Mouse (Mus musculus) small intestine, adult 2 months (tissue): ENCODE data around the gene Susd5. TPM values are rescaled to one million over a fixed set of nuclear protein-coding genes. Genes with fewer than 3 reads are reported as not detected.
A peak's percentile ranks its signal among the peaks of the same experiment; 100 is the strongest.

Source experiments
- H3K27ac ChIP-seq: fragments of 200-500 bp; 2 replicates; pipeline ENCODE4 v1.5.1; 2012; ENCODE audit warnings: low read depth, low read length, control low read depth, inconsistent platforms; ENCODE audit not compliant: insufficient read depth
- H3K27me3 ChIP-seq: fragments of 200-500 bp; 2 replicates; pipeline ENCODE4 v1.6.1; 2012; ENCODE audit warnings: mild to moderate bottlenecking, moderate library complexity, low read length, inconsistent platforms; ENCODE audit not compliant: control insufficient read depth, insufficient read depth
- H3K36me3 ChIP-seq: fragments of 200-500 bp; 2 replicates; pipeline ENCODE4 v1.6.1; 2012; ENCODE audit warnings: mild to moderate bottlenecking, low read length, control low read depth, inconsistent platforms; ENCODE audit not compliant: control insufficient read depth, insufficient read depth
- H3K4me1 ChIP-seq: fragments of 200-500 bp; 2 replicates; pipeline ENCODE4 v1.6.1; 2012; ENCODE audit warnings: low read length, inconsistent platforms, mixed read lengths; ENCODE audit not compliant: control insufficient read depth, insufficient read depth, insufficient read length
- H3K4me3 ChIP-seq: fragments of 200-500 bp; 2 replicates; pipeline ENCODE4 v1.5.1; 2012; ENCODE audit warnings: low read depth, mild to moderate bottlenecking, control low read depth, inconsistent platforms, low read length, moderate library complexity
- CTCF ChIP-seq: fragments of 200-500 bp; IDR thresholded peaks from 2 replicates; pipeline ENCODE4 v1.5.1; 2012; ENCODE audit warnings: low read depth, mild to moderate bottlenecking, control low read depth, inconsistent platforms, low read length, moderate library complexity, mixed read lengths; ENCODE audit not compliant: insufficient replicate concordance, insufficient read length; ENCODE audit errors: extremely low read depth
- POLR2A ChIP-seq: fragments of 200-500 bp; IDR thresholded peaks from 2 replicates; pipeline ENCODE4 v1.6.1; 2012; ENCODE audit warnings: low read depth, mild to moderate bottlenecking, control low read depth, inconsistent platforms, low read length, moderate library complexity
- WGBS: fragments of 180-500 bp; shearing (Covaris S2); methylation state at CpG from one replicate; pipeline ENCODE4 v1.1.7; 2018; 5-methylcytosine and 5-hydroxymethylcytosine counted together
- polyA plus RNA-seq: library from polyadenylated mRNA; depleted of rRNA; stranded (reverse); fragments of >200 nt; gene quantifications from 2 replicates; pipeline ENCODE4 v1.2.3, GENCODE M21; 2012; rRNA removed

The Susd5 gene
- polyA plus RNA-seq = 0.05 and 0.06 TPM in 2 replicates

DNA sequence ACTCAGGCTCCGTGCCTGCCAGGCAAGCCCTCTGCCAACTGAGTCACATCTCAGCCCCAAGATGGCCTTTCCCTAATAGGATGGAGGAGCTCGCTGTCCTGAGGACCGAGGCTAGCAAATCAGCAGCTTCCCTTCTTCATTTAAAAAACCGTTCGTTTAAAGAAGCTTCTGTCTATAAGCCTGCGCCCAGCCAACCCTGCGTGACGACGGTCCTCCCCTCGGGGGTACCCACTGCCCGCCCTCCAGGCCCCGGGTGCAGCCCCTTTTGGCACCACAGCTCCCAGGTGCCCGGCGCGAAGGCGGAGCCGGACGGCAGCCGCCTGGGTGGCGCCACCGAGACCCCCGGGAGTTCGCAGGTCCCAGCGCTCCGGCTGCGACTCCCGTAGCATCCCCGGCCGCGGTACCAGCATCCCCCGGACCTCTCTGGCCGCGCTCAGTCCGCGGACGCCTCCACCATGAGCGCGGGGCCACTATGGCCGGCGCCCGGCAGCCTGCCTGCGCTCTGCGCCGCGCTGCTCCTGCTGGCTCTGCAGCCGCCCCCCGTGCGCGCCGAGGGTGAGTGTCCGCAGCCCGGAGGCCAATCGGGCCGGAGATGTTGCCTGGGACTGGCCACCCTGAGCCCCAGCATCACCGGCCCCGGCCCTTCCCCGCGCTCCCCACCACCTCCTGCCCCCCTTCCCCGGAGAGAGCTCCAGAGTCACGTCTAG lies at the start of gene Susd5:
Gene Susd5, plus strand, starts transcription at position 51 of the 707 bp plus-strand sequence.
- H3K4me3 ChIP-seq = no peak within 1 kb of the TSS
- no peak within 1 kb of the TSS for H3K27ac ChIP-seq
- no peaks in the 10 kb centered on the region for H3K4me1 ChIP-seq
- peaks cover 12% of the 10 kb centered on the region for H3K27me3 ChIP-seq
- no peak for TF ChIP-seq CTCF
- TF ChIP-seq POLR2A = no peak
- no peaks in the 10 kb centered on the region for H3K36me3 ChIP-seq
- 3% methylated on average over 60 of the region's 60 CpGs for WGBS

DNA sequence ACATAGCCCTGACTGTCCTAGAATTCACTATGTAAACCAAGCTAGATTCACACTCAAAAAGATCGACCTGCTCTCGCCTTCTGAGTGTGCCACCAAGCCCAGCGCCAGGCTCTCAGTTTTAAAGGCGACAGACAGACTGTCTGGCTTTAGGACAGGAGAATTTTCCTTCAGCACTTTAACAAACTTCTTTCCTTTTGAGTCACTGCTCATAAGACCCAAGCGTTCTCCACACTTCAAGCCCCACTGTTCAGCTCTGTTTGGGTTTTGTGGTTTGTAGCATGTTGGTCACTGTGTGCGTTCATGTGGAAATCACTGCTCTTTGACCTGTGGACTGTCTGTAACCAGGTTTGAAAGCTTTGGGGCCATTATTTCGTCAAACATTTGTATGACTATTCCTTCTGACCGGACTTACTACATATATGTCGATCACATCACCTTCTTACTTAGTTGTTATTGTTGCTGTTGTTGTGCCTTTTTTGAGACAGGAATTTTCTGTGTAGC lies 49.0 kb upstream of the Susd5 start:
- 88% methylated on average over 9 of the region's 9 CpGs for WGBS

DNA sequence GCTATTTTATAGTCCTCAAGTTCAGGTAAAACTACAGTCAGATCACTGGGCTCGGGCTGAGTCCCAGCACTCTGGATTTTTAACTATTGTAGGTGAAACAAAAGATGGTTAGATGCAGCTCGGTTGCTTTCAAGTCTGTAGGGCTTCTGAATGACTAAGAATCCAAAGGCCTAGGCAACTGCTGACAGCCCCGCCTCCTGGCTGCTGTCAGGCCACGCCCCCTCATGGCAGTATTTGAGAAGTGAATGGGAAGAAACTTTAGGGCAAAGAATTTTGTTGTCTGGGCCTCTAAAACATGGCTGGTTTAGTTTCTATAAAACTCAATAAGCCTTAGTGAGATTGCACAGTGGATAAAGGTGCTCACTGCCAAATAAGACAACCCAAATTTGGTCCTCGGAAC lies 47.4 kb upstream of the Susd5 start:
- H3K36me3 ChIP-seq = no peaks in the 10 kb centered on the region
- no peaks in the 10 kb centered on the region for H3K4me1 ChIP-seq
- no peak for TF ChIP-seq CTCF
- no peak for TF ChIP-seq POLR2A
- H3K27ac ChIP-seq = no peak overlapping the region
- no peak overlapping the region for H3K4me3 ChIP-seq
- H3K27me3 ChIP-seq = no peaks in the 10 kb centered on the region
- 47% methylated on average over 5 of the region's 5 CpGs for WGBS

More for the DNA sequence above, 49.0 kb upstream of the Susd5 start:
- TF ChIP-seq POLR2A = no peak
- no peak for TF ChIP-seq CTCF
- no peaks in the 10 kb centered on the region for H3K27me3 ChIP-seq
- no peak overlapping the region for H3K27ac ChIP-seq
- H3K4me1 ChIP-seq = no peaks in the 10 kb centered on the region
- H3K4me3 ChIP-seq = no peak overlapping the region
- no peaks in the 10 kb centered on the region for H3K36me3 ChIP-seq

DNA sequence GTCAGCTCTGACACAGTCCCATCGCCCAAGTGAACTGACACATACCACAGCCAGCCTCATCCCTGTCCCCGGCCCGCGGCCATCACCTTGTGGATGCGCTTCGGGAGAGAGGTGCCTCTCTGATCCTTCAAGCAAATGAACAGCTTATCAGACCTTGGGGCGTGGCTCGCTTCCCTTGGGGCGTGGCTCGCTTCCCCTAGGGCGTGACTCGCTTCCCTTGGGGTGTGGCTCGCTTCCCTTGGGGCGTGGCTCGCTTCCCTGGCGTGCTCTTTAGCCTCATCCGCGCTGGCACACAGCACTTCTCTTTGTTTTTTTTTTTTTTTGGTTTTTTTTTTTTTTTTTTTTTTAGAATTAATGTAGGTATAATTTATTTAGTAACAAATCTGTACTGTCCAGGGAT lies 45.7 kb upstream of the Susd5 start:
- WGBS = 79% methylated on average over 18 of the region's 18 CpGs
- Histone ChIP-seq H3K27ac (no peak overlapping the region), H3K4me1 (no peaks in the 10 kb centered on the region), H3K4me3 (no peak overlapping the region), H3K36me3 (no peaks in the 10 kb centered on the region), H3K27me3 (no peaks in the 10 kb centered on the region)
- TF ChIP-seq CTCF (no peak), POLR2A (no peak)

DNA sequence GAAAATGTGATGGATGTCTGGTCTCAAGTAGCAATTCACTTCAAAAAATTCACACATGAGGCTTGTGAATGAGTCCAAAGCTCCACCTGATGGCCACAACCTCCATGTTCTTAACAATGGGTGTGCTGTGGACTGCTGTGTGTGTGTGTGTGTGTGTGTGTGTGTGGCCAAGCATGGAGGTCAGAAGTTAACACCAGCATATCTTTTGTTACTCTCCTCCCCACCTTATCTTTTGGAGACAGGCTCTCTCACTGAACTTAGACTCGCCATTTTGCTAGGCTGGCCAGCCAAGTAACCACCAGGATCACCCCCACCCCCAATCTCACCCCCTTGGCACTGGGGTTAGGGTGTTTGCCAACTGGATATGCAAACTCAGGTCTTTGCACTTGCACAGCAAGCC lies 42.9 kb upstream of the Susd5 start:
- 55% methylated on average over 1 of the region's 1 CpGs for WGBS
- H3K4me1 ChIP-seq = no peaks in the 10 kb centered on the region
- no peak overlapping the region for H3K4me3 ChIP-seq
- TF ChIP-seq CTCF (no peak), POLR2A (no peak)
- no peaks in the 10 kb centered on the region for H3K27me3 ChIP-seq
- H3K36me3 ChIP-seq = no peaks in the 10 kb centered on the region
- H3K27ac ChIP-seq = no peak overlapping the region

DNA sequence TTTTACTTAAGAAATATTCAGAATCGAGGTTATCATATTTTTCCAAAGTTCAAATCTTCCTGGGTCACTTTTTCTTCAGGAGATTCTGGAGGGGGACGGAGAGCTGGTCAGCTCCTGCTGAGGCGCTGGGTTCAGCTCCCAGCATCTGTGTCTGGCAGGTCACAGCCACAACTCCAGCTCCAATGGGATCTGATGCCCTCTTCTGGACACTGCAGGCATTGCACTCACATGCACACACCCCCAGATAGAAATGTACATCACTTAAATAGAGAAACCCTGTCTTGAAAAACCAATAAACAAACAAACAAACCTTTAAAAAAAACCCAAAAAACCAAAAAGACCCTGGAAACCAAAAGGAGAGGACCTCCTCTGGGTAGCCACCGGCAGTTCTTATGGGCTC lies 41.2 kb upstream of the Susd5 start:
- Histone ChIP-seq H3K4me1 (no peaks in the 10 kb centered on the region), H3K27ac (no peak overlapping the region), H3K36me3 (no peaks in the 10 kb centered on the region), H3K4me3 (no peak overlapping the region), H3K27me3 (no peaks in the 10 kb centered on the region)
- WGBS = 89% methylated on average over 4 of the region's 4 CpGs
- TF ChIP-seq POLR2A = no peak
- TF ChIP-seq CTCF = peak; percentile 10; the same call in 1 of the 2 replicates

DNA sequence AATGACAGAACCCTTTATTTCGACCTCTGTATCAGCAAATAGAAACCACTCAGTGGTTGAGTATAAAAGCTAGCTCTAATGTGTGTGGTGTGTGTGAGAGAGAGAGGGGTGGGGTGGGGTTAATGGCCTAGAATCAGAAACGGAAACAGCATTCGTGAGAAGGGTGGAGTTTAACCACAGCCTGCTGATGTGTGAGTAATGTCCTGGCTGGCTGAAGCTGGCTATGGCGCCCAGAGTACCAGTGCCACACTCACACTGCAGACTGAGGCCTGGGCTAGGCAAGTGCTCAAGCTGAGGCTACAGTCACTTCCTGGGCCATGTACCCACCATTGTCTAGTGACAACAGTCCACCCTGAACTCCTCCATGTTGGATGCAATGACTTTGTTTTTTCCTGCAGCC lies 40.5 kb upstream of the Susd5 start:
- 45% methylated on average over 4 of the region's 4 CpGs for WGBS
- Histone ChIP-seq H3K36me3 (no peaks in the 10 kb centered on the region), H3K4me1 (no peaks in the 10 kb centered on the region), H3K4me3 (no peak overlapping the region), H3K27ac (no peak overlapping the region), H3K27me3 (no peaks in the 10 kb centered on the region)
- TF ChIP-seq POLR2A = no peak
- TF ChIP-seq CTCF = no peak
